Mouse (Mus musculus): Measurements from ENCODE around the gene Abraxas2.

- TF ChIP-seq POLR2A (IDR thresholded peaks at IDR 0.05; ENCODE audit: extremely low read depth, insufficient read depth, low read length), result no peak
- TF ChIP-seq CTCF (IDR thresholded peaks at IDR 0.05; ENCODE audit: extremely low read depth, insufficient read depth, low read length), result no peak
Measured at GRCm38 (mm10) chr7:132930055-132930454, 71.0 kb downstream of the Abraxas2 start.
